Mouse (Mus musculus) heart, adult 2 months (tissue): ENCODE data around the gene Prokr2.

Experiments used
- CTCF ChIP-seq: fragments of 200-600 bp; IDR thresholded peaks from 2 replicates; pipeline ENCODE4 v1.8.1; 2022; ENCODE audit warnings: antibody characterized with exemption, mild to moderate bottlenecking, moderate library complexity
- EP300 ChIP-seq: fragments of 200-500 bp; IDR thresholded peaks from 2 replicates; pipeline ENCODE4 v1.6.1; 2011; ENCODE audit warnings: low read depth, low read length, control low read depth; ENCODE audit not compliant: insufficient read depth
- POLR2A ChIP-seq: fragments of 200-500 bp; IDR thresholded peaks from 2 replicates; pipeline ENCODE4 v1.6.1; 2011; ENCODE audit warnings: mild to moderate bottlenecking, low read depth, low read length, control low read depth; ENCODE audit not compliant: insufficient read depth

- TF ChIP-seq POLR2A, result no peak
- TF ChIP-seq CTCF, result no peak
- TF ChIP-seq EP300, result no peak
Observed at GRCm38 (mm10) chr2:132379690-132380089, 5.6 kb downstream of the Prokr2 start.
